Mouse (Mus musculus) forebrain, embryonic 13.5 days (tissue): ENCODE results near the gene Slc25a15. TPM values are rescaled to one million over a fixed set of nuclear protein-coding genes. Genes with fewer than 3 reads are reported as not detected.

Source experiments
- polyA plus RNA-seq: library from polyadenylated mRNA; unstranded; fragments of >200 nt; fragmentation: Nextera tagmentation; extraction: Ambion mirVana; gene quantifications from 2 replicates; pipeline ENCODE4 v1.2.1, GENCODE M21; 2015

Slc25a15 gene
- polyA plus RNA-seq, 1 experiment from 2014 or later = 9.4 TPM

Other genes with a start within 250 kb of the Slc25a15 start
- 7.0 and 7.2 TPM in 2 replicates for gene Nek3, start 232.2 kb downstream of the Slc25a15 start, polyA plus RNA-seq
- gene Ckap2, start 212.8 kb downstream of the Slc25a15 start, polyA plus RNA-seq = 49.3 and 51.4 TPM in 2 replicates
- gene Vps36, start 205.8 kb downstream of the Slc25a15 start, polyA plus RNA-seq = 43.2 and 44.3 TPM in 2 replicates
- 5.9 and 6.6 TPM in 2 replicates for gene Thsd1, start 171.3 kb downstream of the Slc25a15 start, polyA plus RNA-seq
- not detected in 2 replicates for gene Tpte, start 115.2 kb downstream of the Slc25a15 start, polyA plus RNA-seq
- 39.4 and 40.2 TPM in 2 replicates for gene Mrps31, start 12.8 kb upstream of the Slc25a15 start, polyA plus RNA-seq